Mouse (Mus musculus) kidney, adult 2 months (tissue): Measurements from ENCODE around the gene Ankrd17. TPM values are rescaled to one million over a fixed set of nuclear protein-coding genes. Genes with fewer than 3 reads are reported as not detected.
A peak's percentile ranks its signal among the peaks of the same experiment; 100 is the strongest.
"Not testable (repeated sequence)": the region's sequence is repeated elsewhere in the genome, so short reads cannot be mapped to it uniquely, and the experiment has no call there.

Experiments used
- DNase-seq: peaks from one replicate; pipeline ENCODE4 v3.0.0; 2021
- H3K27ac ChIP-seq: fragments of 200-500 bp; 2 replicates; pipeline ENCODE4 v1.5.1; 2012; ENCODE audit warnings: low read depth, low read length, control low read depth, inconsistent platforms; ENCODE audit not compliant: insufficient read depth
- H3K27me3 ChIP-seq: fragments of 200-500 bp; replicated peaks from 2 replicates; pipeline ENCODE4 v1.6.1; 2012; ENCODE audit warnings: mild to moderate bottlenecking, moderate library complexity, low read length, inconsistent platforms; ENCODE audit not compliant: control insufficient read depth, insufficient read depth
- H3K36me3 ChIP-seq: fragments of 200-500 bp; 2 replicates; pipeline ENCODE4 v1.6.1; 2012; ENCODE audit warnings: mild to moderate bottlenecking, moderate library complexity, low read length, inconsistent platforms; ENCODE audit not compliant: control insufficient read depth, insufficient read depth
- H3K4me1 ChIP-seq: fragments of 200-500 bp; 2 replicates; pipeline ENCODE4 v1.6.1; 2011; ENCODE audit warnings: low read length; ENCODE audit not compliant: control insufficient read depth, insufficient read depth
- H3K4me3 ChIP-seq: fragments of 200-500 bp; 2 replicates; pipeline ENCODE4 v1.5.1; 2011; ENCODE audit warnings: mild to moderate bottlenecking, low read depth, low read length, control low read depth; ENCODE audit not compliant: insufficient read depth
- CTCF ChIP-seq: fragments of 200-500 bp; conservative IDR thresholded peaks from 2 replicates; pipeline ENCODE4 v1.5.1; 2011; ENCODE audit warnings: low read depth, mild to moderate bottlenecking, control low read depth, low read length, moderate library complexity, mixed read lengths; ENCODE audit not compliant: insufficient read depth, insufficient read length
- POLR2A ChIP-seq: fragments of 200-500 bp; IDR thresholded peaks from one replicate; pipeline ENCODE4 v1.6.1; 2011; ENCODE audit warnings: low read depth, low read length, control low read depth
- WGBS: fragments of 180-500 bp; shearing (Covaris S2); methylation state at CpG from one replicate; pipeline ENCODE4 v1.1.7; 2018; 5-methylcytosine and 5-hydroxymethylcytosine counted together
- polyA plus RNA-seq: library from polyadenylated mRNA; depleted of rRNA; stranded (reverse); fragments of >200 nt; gene quantifications from 2 replicates; pipeline ENCODE4 v1.2.3, GENCODE M21; 2012

Ankrd17 gene
- polyA plus RNA-seq, 1 experiment = 27.9 TPM

GRCm38 (mm10) chr5:90279418-90279817 is 87.0 kb downstream of the Ankrd17 start:
- Histone ChIP-seq H3K27me3 (no peaks in the 10 kb centered on the region), H3K4me1 (no peaks in the 10 kb centered on the region; the same call in 1 of the 2 replicates), H3K4me3 (no peak overlapping the region), H3K27ac (no peak overlapping the region), H3K36me3 (peaks cover 9% of the 10 kb centered on the region)
- 79% methylated on average over 3 of the region's 3 CpGs for WGBS
- no peak for DNase-seq
- TF ChIP-seq CTCF (no peak), POLR2A (no peak)

GRCm38 (mm10) chr5:90277443-90277842 is 88.9 kb downstream of the Ankrd17 start:
- peaks cover 6% of the 10 kb centered on the region for H3K36me3 ChIP-seq
- DNase-seq = no peak
- no peaks in the 10 kb centered on the region for H3K4me1 ChIP-seq
- no peak for TF ChIP-seq POLR2A
- TF ChIP-seq CTCF = no peak
- no peak overlapping the region for H3K4me3 ChIP-seq
- no peak overlapping the region for H3K27ac ChIP-seq
- no peaks in the 10 kb centered on the region for H3K27me3 ChIP-seq
- WGBS = 100% methylated on average over 1 of the region's 1 CpGs

GRCm38 (mm10) chr5:90274806-90275205 is 91.6 kb downstream of the Ankrd17 start:
- no peak for TF ChIP-seq POLR2A
- TF ChIP-seq CTCF = no peak
- WGBS = 75% methylated on average over 1 of the region's 1 CpGs

GRCm38 (mm10) chr5:90262230-90262629 is 104.1 kb downstream of the Ankrd17 start:
- 74% methylated on average over 2 of the region's 2 CpGs for WGBS
- not testable (repeated sequence) for DNase-seq, H3K27ac ChIP-seq, H3K27me3 ChIP-seq, H3K4me3 ChIP-seq, H3K4me1 ChIP-seq
- H3K36me3 ChIP-seq = peaks cover 13% of the 10 kb centered on the region

More at GRCm38 (mm10) chr5:90274806-90275205, 91.6 kb downstream of the Ankrd17 start:
- H3K4me1 ChIP-seq = no peaks in the 10 kb centered on the region
- DNase-seq = no peak
- H3K27ac ChIP-seq = no peak overlapping the region
- H3K36me3 ChIP-seq = peaks cover 8% of the 10 kb centered on the region
- H3K27me3 ChIP-seq = no peaks in the 10 kb centered on the region
- no peak overlapping the region for H3K4me3 ChIP-seq

GRCm38 (mm10) chr5:90257023-90257422 is 109.4 kb downstream of the Ankrd17 start:
- DNase-seq = no peak
- Histone ChIP-seq H3K36me3 (peaks cover 20% of the 10 kb centered on the region), H3K4me1 (no peaks in the 10 kb centered on the region), H3K27me3 (no peaks in the 10 kb centered on the region), H3K27ac (no peak overlapping the region), H3K4me3 (no peak overlapping the region)
- 91% methylated on average over 3 of the region's 3 CpGs for WGBS
- no peak for TF ChIP-seq CTCF

- peak; percentile 69 for DNase-seq
- H3K4me1 ChIP-seq = no peaks in the 10 kb centered on the region; the same call in 1 of the 2 replicates
- peak overlapping the region; percentile 64; the same call in 1 of the 2 replicates for H3K27ac ChIP-seq
Measured at GRCm38 (mm10) chr5:90247503-90247902, 118.9 kb downstream of the Ankrd17 start.

GRCm38 (mm10) chr5:90246987-90247386 is 119.4 kb downstream of the Ankrd17 start:
- TF ChIP-seq CTCF (no peak), POLR2A (no peak)
- Histone ChIP-seq H3K36me3 (peaks cover 17% of the 10 kb centered on the region), H3K27ac (peak overlapping the region; percentile 0; the same call in 1 of the 2 replicates), H3K4me1 (no peaks in the 10 kb centered on the region; the same call in 1 of the 2 replicates), H3K4me3 (no peak overlapping the region), H3K27me3 (no peaks in the 10 kb centered on the region)
- DNase-seq = peak; percentile 19
- WGBS = 46% methylated on average over 2 of the region's 2 CpGs

More at GRCm38 (mm10) chr5:90247503-90247902, 118.9 kb downstream of the Ankrd17 start:
- peaks cover 21% of the 10 kb centered on the region for H3K36me3 ChIP-seq
- H3K4me3 ChIP-seq = no peak overlapping the region
- no peak for TF ChIP-seq CTCF
- no peaks in the 10 kb centered on the region for H3K27me3 ChIP-seq

- Histone ChIP-seq H3K27ac (peak overlapping the region; percentile 0; the same call in 1 of the 2 replicates), H3K27me3 (no peaks in the 10 kb centered on the region), H3K36me3 (peaks cover 19% of the 10 kb centered on the region), H3K4me1 (no peaks in the 10 kb centered on the region; the same call in 1 of the 2 replicates), H3K4me3 (no peak overlapping the region)
- DNase-seq = no peak
- WGBS = 76% methylated on average over 4 of the region's 4 CpGs
- no peak for TF ChIP-seq CTCF
- TF ChIP-seq POLR2A = no peak
Measured at GRCm38 (mm10) chr5:90246567-90246966, 119.8 kb downstream of the Ankrd17 start.
